Mouse (Mus musculus) limb, embryonic 14.5 days (tissue): ENCODE measurements around the gene Col28a1. TPM values are rescaled to one million over a fixed set of nuclear protein-coding genes. Genes with fewer than 3 reads are reported as not detected.
A peak's percentile ranks its signal among the peaks of the same experiment; 100 is the strongest.

Experiments used
- ATAC-seq: fragments of 200-750 bp; cut with Nextera tagmentation; 2 replicates; pipeline ENCODE4 v1.8.0; 2017; ENCODE audit warnings: low read depth, moderate number of reproducible peaks, moderate TSS enrichment; ENCODE audit not compliant: low FRiP score
- DNase-seq: peaks from one replicate; pipeline ENCODE4 v3.0.0-alpha.2; 2015; ENCODE audit warnings: low spot score
- H3K27ac ChIP-seq: fragments of 300-500 bp; sonication (generic); replicated peaks from 2 replicates; pipeline ENCODE4 v1.5.1; 2014; ENCODE audit warnings: low read depth, mild to moderate bottlenecking, low read length, moderate library complexity, mixed read lengths
- H3K27me3 ChIP-seq: fragments of 300-500 bp; sonication (generic); 2 replicates; pipeline ENCODE4 v1.6.1; 2014; ENCODE audit warnings: low read length, mixed read lengths; ENCODE audit not compliant: control insufficient read depth, insufficient read depth
- H3K36me3 ChIP-seq: fragments of 300-500 bp; sonication (generic); 2 replicates; pipeline ENCODE4 v1.6.1; 2014; ENCODE audit warnings: mild to moderate bottlenecking, low read length, moderate library complexity, mixed read lengths; ENCODE audit not compliant: control insufficient read depth, insufficient read depth
- H3K4me1 ChIP-seq: fragments of 300-500 bp; sonication (generic); 2 replicates; pipeline ENCODE4 v1.6.1; 2014; ENCODE audit warnings: antibody characterized with exemption, low read length, mixed read lengths; ENCODE audit not compliant: control insufficient read depth, insufficient read depth
- H3K4me2 ChIP-seq: fragments of 300-500 bp; sonication (generic); replicated peaks from 2 replicates; pipeline ENCODE4 v1.6.1; 2014; ENCODE audit warnings: low read depth, mild to moderate bottlenecking, low read length, moderate library complexity; ENCODE audit not compliant: severe bottlenecking
- H3K4me3 ChIP-seq: fragments of 300-500 bp; sonication (generic); replicated peaks from 2 replicates; pipeline ENCODE4 v1.5.1; 2014; ENCODE audit warnings: low read length
- H3K9ac ChIP-seq: fragments of 300-500 bp; sonication (generic); 2 replicates; pipeline ENCODE4 v1.6.1; 2014; ENCODE audit warnings: mild to moderate bottlenecking, low read depth, low read length, moderate library complexity; ENCODE audit not compliant: severe bottlenecking
- H3K9me3 ChIP-seq: fragments of 300-500 bp; sonication (generic); 2 replicates; pipeline ENCODE4 v1.6.1; 2016; ENCODE audit warnings: low read length; ENCODE audit not compliant: control insufficient read depth
- POLR2A ChIP-seq: fragments of 200-500 bp; IDR thresholded peaks from 2 replicates; pipeline ENCODE4 v1.8.0; 2012; ENCODE audit warnings: inconsistent platforms, mild to moderate bottlenecking, moderate library complexity, borderline replicate concordance; ENCODE audit not compliant: insufficient read depth, insufficient read length; ENCODE audit errors: extremely low read depth
- WGBS: fragments of 180-500 bp; shearing (Covaris S2); extraction: QIAGEN DNeasy Blood & Tissue Kit; methylation state at CpG from one replicate; pipeline ENCODE4 v1.1.7; 2014; 5-methylcytosine and 5-hydroxymethylcytosine counted together
- polyA plus RNA-seq, 2 experiments: library from polyadenylated mRNA; depleted of rRNA in 1 of 2; stranded (reverse) in 1 of 2; unstranded in 1 of 2; fragments of >200 nt; fragmentation: Nextera tagmentation in 1 of 2; extraction: Ambion mirVana in 1 of 2; gene quantifications; 2 replicates each; pipeline versions ENCODE4 v1.2.1 to v1.2.3; 2012 to 2014

Gene Col28a1
- polyA plus RNA-seq, 2 experiments: 0.28 to 0.49 TPM

DNA sequence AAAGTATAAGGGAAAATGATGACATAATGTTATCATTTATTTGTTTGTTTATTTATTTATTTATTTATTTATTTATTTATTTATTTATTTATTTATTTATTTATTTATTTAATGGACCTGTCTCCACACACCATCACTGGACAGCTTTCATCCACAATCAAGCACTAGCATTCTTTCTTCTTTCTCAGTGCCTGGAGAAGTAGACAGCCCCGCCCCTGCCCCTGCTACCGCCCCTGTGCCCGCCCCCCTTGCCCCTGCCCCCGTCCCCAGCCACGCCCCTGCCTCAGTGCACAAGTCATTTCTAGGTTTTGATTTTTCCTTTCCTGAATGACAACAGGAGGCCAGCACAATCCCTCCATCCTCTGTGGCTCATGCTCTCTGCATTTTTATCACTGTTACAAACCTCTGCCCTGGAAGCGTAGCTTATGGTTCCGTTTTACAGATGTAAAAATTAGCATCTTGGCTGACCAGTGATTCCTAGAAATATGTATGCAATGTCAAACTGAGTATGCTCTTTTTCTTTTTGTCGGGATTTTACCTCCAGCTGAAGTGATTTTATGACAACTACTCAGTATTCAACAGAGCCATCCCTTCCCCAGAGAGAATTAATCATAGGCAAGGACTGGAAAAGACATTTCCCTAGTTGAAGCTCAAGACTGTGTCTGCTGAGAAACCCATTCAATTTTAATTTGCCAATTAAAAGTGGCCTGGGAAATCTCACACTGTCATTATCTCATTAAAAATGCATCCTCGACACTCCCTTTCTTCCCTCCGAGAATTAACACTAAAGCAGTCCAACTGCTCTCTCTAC, 39.7 kb downstream of the Col28a1 start:
- ATAC-seq: no peak

DNA sequence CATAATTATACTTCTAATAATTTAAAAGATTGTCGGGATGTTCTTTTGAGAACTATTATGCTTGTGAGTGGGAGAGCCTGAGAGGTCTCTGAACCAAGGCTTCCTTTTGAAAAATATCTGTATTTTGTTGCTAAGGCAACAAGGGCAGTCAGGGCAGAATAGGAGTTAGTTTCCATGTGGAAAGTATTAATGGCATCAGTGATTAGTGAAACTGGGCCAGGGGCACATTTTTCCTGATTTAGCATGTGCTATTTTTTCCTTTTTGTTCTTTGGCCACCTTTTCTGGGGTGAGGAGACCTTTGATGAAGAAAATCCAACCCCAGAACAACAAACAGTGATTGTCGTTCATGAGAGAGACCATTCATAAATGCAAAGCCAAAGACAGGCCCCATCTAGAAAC, 43.5 kb downstream of the Col28a1 start:
- H3K27ac ChIP-seq: no peak overlapping the region
- H3K27me3 ChIP-seq: no peaks in the 10 kb centered on the region
- H3K36me3 ChIP-seq: no peaks in the 10 kb centered on the region
- ATAC-seq (no peak), DNase-seq (no peak)
- H3K9ac ChIP-seq: no peak overlapping the region
- TF ChIP-seq POLR2A: no peak
- no peak overlapping the region for H3K4me2 ChIP-seq
- no peaks in the 10 kb centered on the region for H3K9me3 ChIP-seq
- no peak overlapping the region for H3K4me3 ChIP-seq
- 64% methylated on average over 2 of the region's 2 CpGs for WGBS
- H3K4me1 ChIP-seq: no peaks in the 10 kb centered on the region

More for the DNA sequence above, 39.7 kb downstream of the Col28a1 start:
- Histone ChIP-seq H3K27me3 (no peaks in the 10 kb centered on the region), H3K4me2 (no peak overlapping the region), H3K4me1 (no peaks in the 10 kb centered on the region), H3K36me3 (no peaks in the 10 kb centered on the region), H3K9ac (no peak overlapping the region), H3K27ac (no peak overlapping the region), H3K4me3 (no peak overlapping the region), H3K9me3 (no peaks in the 10 kb centered on the region)
- no peak for DNase-seq
- no peak for TF ChIP-seq POLR2A
- 59% methylated on average over 10 of the region's 10 CpGs for WGBS

DNA sequence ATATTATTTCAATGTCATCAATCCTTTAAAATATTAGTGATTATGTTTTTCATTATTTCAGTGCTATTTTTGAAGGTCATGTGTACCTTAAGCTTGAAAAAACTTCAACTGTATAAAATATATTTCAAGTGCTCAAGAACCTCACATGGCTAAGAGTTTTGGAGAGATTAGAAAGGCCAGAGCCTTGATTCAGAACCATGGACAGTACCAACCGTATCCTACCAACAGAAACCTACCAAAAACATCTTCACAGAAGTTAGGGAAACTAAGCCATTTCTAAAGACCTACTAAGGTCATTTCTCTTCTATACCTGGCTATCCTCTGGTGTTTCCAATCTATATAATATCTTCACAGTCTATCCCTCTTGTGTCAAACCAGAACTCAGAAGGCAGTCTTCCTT, 50.5 kb downstream of the Col28a1 start:
- Histone ChIP-seq H3K27ac (no peak overlapping the region), H3K36me3 (no peaks in the 10 kb centered on the region), H3K9ac (no peak overlapping the region), H3K4me1 (no peaks in the 10 kb centered on the region), H3K27me3 (no peaks in the 10 kb centered on the region), H3K4me2 (no peak overlapping the region), H3K4me3 (no peak overlapping the region), H3K9me3 (no peaks in the 10 kb centered on the region)
- DNase-seq (peak; percentile 87), ATAC-seq (no peak)
- 40% methylated on average over 1 of the region's 1 CpGs for whole genome bisulfite sequencing
- no peak for TF ChIP-seq POLR2A

DNA sequence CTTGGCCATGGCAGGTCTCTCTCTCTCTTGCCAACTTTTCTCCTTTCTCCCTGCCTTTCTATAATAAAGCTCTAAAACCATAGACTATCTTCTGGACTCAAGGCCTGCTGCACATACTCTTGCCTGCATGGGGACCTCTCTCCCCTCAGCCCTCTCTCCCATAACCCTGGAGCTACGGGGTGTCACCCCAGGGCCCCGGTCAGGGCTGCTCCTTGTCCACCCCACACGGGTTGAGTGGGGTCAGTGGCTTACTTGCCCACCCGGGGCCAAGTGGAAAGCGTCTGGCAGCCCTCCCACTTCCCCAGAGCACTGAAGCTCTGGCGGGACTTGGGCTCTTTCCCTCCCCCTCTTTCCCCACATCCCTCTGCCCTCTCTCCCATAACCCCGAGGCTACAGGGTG, 62.3 kb downstream of the Col28a1 start:
- H3K9me3 ChIP-seq: no peaks in the 10 kb centered on the region
- DNase-seq (no peak), ATAC-seq (no peak)
- no peak overlapping the region for H3K27ac ChIP-seq
- no peak for TF ChIP-seq POLR2A
- WGBS: 66% methylated on average over 7 of the region's 7 CpGs
- H3K4me2 ChIP-seq: no peak overlapping the region
- H3K4me1 ChIP-seq: no peaks in the 10 kb centered on the region
- no peak overlapping the region for H3K9ac ChIP-seq
- H3K27me3 ChIP-seq: no peaks in the 10 kb centered on the region
- no peaks in the 10 kb centered on the region for H3K36me3 ChIP-seq
- no peak overlapping the region for H3K4me3 ChIP-seq

DNA sequence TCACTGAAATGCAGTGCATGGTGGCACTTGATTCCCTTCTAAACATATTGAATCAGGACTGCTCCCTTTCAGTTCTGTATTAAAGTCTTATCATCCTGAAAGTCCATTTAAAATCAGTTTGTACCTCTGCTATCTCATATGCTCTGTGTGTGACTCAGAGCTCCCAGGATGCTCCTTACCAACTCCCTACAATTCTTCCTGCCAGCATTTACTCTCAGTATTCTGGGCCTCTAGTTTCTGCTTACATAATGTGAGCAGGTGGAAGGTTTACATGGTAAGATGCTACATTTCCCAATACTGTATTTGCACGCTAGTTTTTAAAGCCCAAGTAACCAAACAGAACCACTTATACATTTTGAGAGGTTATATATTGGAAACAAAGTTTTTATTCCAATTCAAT, 64.3 kb downstream of the Col28a1 start:
- Histone ChIP-seq H3K4me3 (no peak overlapping the region), H3K4me1 (no peaks in the 10 kb centered on the region), H3K27ac (no peak overlapping the region), H3K27me3 (no peaks in the 10 kb centered on the region), H3K9me3 (no peaks in the 10 kb centered on the region), H3K36me3 (no peaks in the 10 kb centered on the region), H3K4me2 (no peak overlapping the region), H3K9ac (no peak overlapping the region)
- no peak for ATAC-seq
- no peak for TF ChIP-seq POLR2A
- DNase-seq: no peak
- 88% methylated on average over 1 of the region's 1 CpGs for WGBS
